Mouse (Mus musculus): Measurements from ENCODE around the gene Gm20388.

Gm20388 gene

GRCm38 (mm10) chr8:121875517-121875916 is 1964.9 kb downstream of the Gm20388 start:
- no peak for DNase-seq (ENCODE audit: low spot score in 2 of 2)

GRCm38 (mm10) chr8:121877212-121877611 is 1966.6 kb downstream of the Gm20388 start:
- no peak for DNase-seq (ENCODE audit: low spot score in 2 of 2)

- DNase-seq (ENCODE audit: low spot score in 2 of 2): no peak
Measured at GRCm38 (mm10) chr8:121877828-121878480, 1967.3 kb downstream of the Gm20388 start.

- DNase-seq (ENCODE audit: low spot score in 2 of 2): no peak
Measured at GRCm38 (mm10) chr8:121879712-121880111, 1969.1 kb downstream of the Gm20388 start.

- DNase-seq (ENCODE audit: low spot score in 2 of 2): no peak
Measured at GRCm38 (mm10) chr8:121880818-121881217, 1970.2 kb downstream of the Gm20388 start.

- no peak for DNase-seq (ENCODE audit: low spot score in 2 of 2)
Measured at GRCm38 (mm10) chr8:121881921-121882320, 1971.3 kb downstream of the Gm20388 start.

- no peak for DNase-seq (ENCODE audit: low spot score in 2 of 2)
Measured at GRCm38 (mm10) chr8:121884181-121884580, 1973.5 kb downstream of the Gm20388 start.

GRCm38 (mm10) chr8:121885001-121885400 is 1974.4 kb downstream of the Gm20388 start:
- DNase-seq (ENCODE audit: low spot score in 2 of 2): no peak

- DNase-seq (ENCODE audit: low spot score in 2 of 2): no peak
Measured at GRCm38 (mm10) chr8:121885433-121885832, 1974.8 kb downstream of the Gm20388 start.

GRCm38 (mm10) chr8:121887547-121887946 is 1976.9 kb downstream of the Gm20388 start:
- DNase-seq (ENCODE audit: low spot score in 2 of 2): no peak

GRCm38 (mm10) chr8:121889317-121889716 is 1978.7 kb downstream of the Gm20388 start:
- no peak for DNase-seq (ENCODE audit: low spot score in 2 of 2)

GRCm38 (mm10) chr8:121889810-121890785 is 1979.5 kb downstream of the Gm20388 start:
- no peak for DNase-seq (ENCODE audit: low spot score in 2 of 2)

- DNase-seq (ENCODE audit: low spot score in 2 of 2): no peak
Measured at GRCm38 (mm10) chr8:121892875-121893274, 1982.2 kb downstream of the Gm20388 start.

GRCm38 (mm10) chr8:121895910-121896309 is 1985.3 kb downstream of the Gm20388 start:
- DNase-seq (ENCODE audit: low spot score in 2 of 2): no peak

- DNase-seq (ENCODE audit: low spot score in 2 of 2): no peak
Measured at GRCm38 (mm10) chr8:121896476-121897145, 1986.0 kb downstream of the Gm20388 start.

- no peak for DNase-seq (ENCODE audit: low spot score in 2 of 2)
Measured at GRCm38 (mm10) chr8:121897205-121897604, 1986.6 kb downstream of the Gm20388 start.

- peak; percentile 59 to 74 for DNase-seq (ENCODE audit: low spot score in 2 of 2)
Measured at GRCm38 (mm10) chr8:121897871-121898381, 1987.3 kb downstream of the Gm20388 start.

- peak; percentile 65 to 82 for DNase-seq (ENCODE audit: low spot score in 2 of 2)
Measured at GRCm38 (mm10) chr8:121898401-121898931, 1987.8 kb downstream of the Gm20388 start.

- no peak for DNase-seq (ENCODE audit: low spot score in 2 of 2)
Measured at GRCm38 (mm10) chr8:121899180-121900044, 1988.8 kb downstream of the Gm20388 start.

- DNase-seq (ENCODE audit: low spot score in 2 of 2): no peak
Measured at GRCm38 (mm10) chr8:121901498-121902236, 1991.0 kb downstream of the Gm20388 start.

Data from left cerebral cortex, adult 9 months (tissue).